Mouse (Mus musculus): ENCODE results near the gene 1700016H13Rik.

DNA sequence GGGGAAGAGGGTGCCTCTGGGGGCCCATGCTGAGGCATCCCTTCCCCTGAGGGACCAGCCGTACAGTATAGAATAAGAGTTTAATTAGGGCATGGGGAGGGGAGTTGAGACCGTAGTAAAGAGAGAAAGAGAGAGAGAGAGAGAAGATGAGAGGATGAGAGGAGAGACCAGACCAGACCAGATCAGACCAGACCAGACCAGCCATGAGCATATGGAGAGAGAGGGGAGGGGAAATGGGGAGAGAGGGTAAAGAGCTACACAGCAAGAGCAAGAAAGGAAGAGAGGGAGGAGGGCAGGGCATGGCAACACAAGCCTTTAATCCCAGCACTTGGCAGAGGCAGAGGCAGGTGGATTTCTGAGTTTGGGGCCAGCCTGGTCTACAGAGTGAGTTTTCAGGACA is 44.9 kb upstream of the 1700016H13Rik start:
- TF ChIP-seq CTCF (IDR thresholded peaks at IDR 0.05) (no peak), EP300 (IDR thresholded peaks at IDR 0.05) (no peak)
